Mouse (Mus musculus): ENCODE data around the gene Mdfi.

- TF ChIP-seq GATA1 (IDR thresholded peaks at IDR 0.05; ENCODE audit: borderline replicate concordance, low read length) (no peak), FLI1 (IDR thresholded peaks at IDR 0.05; ENCODE audit: low read length) (no peak)
Measured at GRCm38 (mm10) chr17:47813616-47814015, 20.9 kb downstream of the Mdfi start.

All from megakaryocyte, embryonic 14.5 days (primary cell).